Mouse (Mus musculus) liver, embryonic 12.5 days (tissue): ENCODE measurements around the gene Slc45a1. TPM values are rescaled to one million over a fixed set of nuclear protein-coding genes. Genes with fewer than 3 reads are reported as not detected.

ENCODE experiments used
- ATAC-seq: fragments of 200-750 bp; cut with Nextera tagmentation; 2 replicates; pipeline ENCODE4 v1.8.0; 2017; ENCODE audit warnings: moderate number of reproducible peaks, mild to moderate bottlenecking, moderate library complexity
- H3K27ac ChIP-seq: fragments of 300-500 bp; sonication (generic); 2 replicates; pipeline ENCODE4 v1.5.1; 2016; ENCODE audit warnings: mild to moderate bottlenecking
- H3K27me3 ChIP-seq: fragments of 300-500 bp; sonication (generic); replicated peaks from 2 replicates; pipeline ENCODE4 v1.6.1; 2016; ENCODE audit warnings: mild to moderate bottlenecking, moderate library complexity
- H3K36me3 ChIP-seq: fragments of 300-500 bp; sonication (generic); 2 replicates; pipeline ENCODE4 v1.6.1; 2016; ENCODE audit warnings: mild to moderate bottlenecking, moderate library complexity
- H3K4me1 ChIP-seq: fragments of 300-500 bp; sonication (generic); 2 replicates; pipeline ENCODE4 v1.6.1; 2016
- H3K4me2 ChIP-seq: fragments of 300-500 bp; sonication (generic); 2 replicates; pipeline ENCODE4 v1.6.1; 2016; ENCODE audit warnings: mild to moderate bottlenecking, moderate library complexity
- H3K4me3 ChIP-seq: fragments of 300-500 bp; sonication (generic); 2 replicates; pipeline ENCODE4 v1.5.1; 2016; ENCODE audit warnings: mild to moderate bottlenecking, moderate library complexity
- H3K9ac ChIP-seq: fragments of 300-500 bp; sonication (generic); 2 replicates; pipeline ENCODE4 v1.6.1; 2016; ENCODE audit warnings: mild to moderate bottlenecking, moderate library complexity
- H3K9me3 ChIP-seq: fragments of 300-500 bp; sonication (generic); replicated peaks from 2 replicates; pipeline ENCODE4 v1.6.1; 2016; ENCODE audit warnings: mild to moderate bottlenecking, moderate library complexity
- WGBS: fragments of 180-500 bp; shearing (Covaris S2); methylation state at CpG from one replicate; pipeline ENCODE4 v1.1.7; 2016; ENCODE audit not compliant: insufficient replicate concordance; 5-methylcytosine and 5-hydroxymethylcytosine counted together
- polyA plus RNA-seq: library from polyadenylated mRNA; unstranded; fragments of >200 nt; fragmentation: Nextera tagmentation; extraction: Ambion mirVana; gene quantifications from 2 replicates; pipeline ENCODE4 v1.2.1, GENCODE M21; 2016

Slc45a1 gene
- polyA plus RNA-seq, 1 experiment from 2014 or later, result not detected

DNA sequence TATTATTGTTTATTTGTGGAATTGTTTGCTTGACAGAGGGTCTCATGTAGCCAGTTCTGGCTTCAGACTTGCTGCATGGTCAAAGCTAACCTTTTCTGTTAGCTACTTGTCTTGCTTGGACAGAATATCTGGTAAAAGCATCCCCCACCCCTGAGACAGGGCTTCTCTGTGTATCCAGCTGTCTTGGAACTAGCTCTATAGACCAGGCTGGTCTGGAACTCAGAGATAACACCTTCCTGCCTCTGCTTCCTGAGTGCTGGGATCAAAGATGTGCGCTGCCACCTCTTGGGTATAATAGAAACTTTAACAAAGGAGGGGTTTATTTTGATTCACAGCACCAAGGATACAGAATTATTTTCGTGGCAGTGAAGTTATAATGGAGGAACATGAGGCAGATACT lies 66.2 kb downstream of the Slc45a1 start:
- H3K4me1 ChIP-seq, result peaks cover 88% of the 10 kb centered on the region
- peak; percentile 77 for ATAC-seq

DNA sequence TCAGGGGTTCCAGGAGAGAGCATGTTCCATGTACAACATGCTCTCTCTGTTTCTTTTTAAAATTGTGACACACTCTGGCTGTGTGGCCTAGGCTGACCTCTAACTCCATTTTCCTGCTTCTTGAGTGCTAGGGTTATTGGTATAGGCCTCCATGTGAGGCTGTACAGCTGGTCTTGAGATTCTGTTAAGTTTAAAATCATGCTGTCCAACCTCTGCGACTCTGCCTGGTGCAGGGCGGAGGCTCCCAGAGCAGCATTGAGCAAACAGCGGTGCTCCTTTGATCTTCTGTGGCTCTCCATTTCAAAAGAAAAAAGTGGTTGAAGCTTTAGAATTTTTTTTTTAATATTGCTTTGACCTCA lies 68.2 kb downstream of the Slc45a1 start:
- Histone ChIP-seq H3K4me1 (peaks cover 69% of the 10 kb centered on the region), H3K9me3 (no peaks in the 10 kb centered on the region), H3K27ac (peak overlapping the region; percentile 61), H3K27me3 (no peaks in the 10 kb centered on the region), H3K9ac (0 out of 2 replicates have a peak overlapping the region, but pooled peaks have one; percentile 25), H3K4me2 (peak overlapping the region; percentile 37), H3K36me3 (peaks cover 7% of the 10 kb centered on the region; the same call in 1 of the 2 replicates), H3K4me3 (no peak overlapping the region)
- WGBS, result 60% methylated on average over 3 of the region's 3 CpGs
- ATAC-seq, result no peak

More for the DNA sequence above, 66.2 kb downstream of the Slc45a1 start:
- Histone ChIP-seq H3K27me3 (no peaks in the 10 kb centered on the region), H3K9ac (no peak overlapping the region), H3K36me3 (peaks cover 6% of the 10 kb centered on the region; the same call in 1 of the 2 replicates), H3K4me2 (peak overlapping the region; percentile 19), H3K27ac (peak overlapping the region; percentile 64; the same call in 1 of the 2 replicates), H3K4me3 (no peak overlapping the region), H3K9me3 (no peaks in the 10 kb centered on the region)
- WGBS, result 31% methylated on average over 2 of the region's 2 CpGs

DNA sequence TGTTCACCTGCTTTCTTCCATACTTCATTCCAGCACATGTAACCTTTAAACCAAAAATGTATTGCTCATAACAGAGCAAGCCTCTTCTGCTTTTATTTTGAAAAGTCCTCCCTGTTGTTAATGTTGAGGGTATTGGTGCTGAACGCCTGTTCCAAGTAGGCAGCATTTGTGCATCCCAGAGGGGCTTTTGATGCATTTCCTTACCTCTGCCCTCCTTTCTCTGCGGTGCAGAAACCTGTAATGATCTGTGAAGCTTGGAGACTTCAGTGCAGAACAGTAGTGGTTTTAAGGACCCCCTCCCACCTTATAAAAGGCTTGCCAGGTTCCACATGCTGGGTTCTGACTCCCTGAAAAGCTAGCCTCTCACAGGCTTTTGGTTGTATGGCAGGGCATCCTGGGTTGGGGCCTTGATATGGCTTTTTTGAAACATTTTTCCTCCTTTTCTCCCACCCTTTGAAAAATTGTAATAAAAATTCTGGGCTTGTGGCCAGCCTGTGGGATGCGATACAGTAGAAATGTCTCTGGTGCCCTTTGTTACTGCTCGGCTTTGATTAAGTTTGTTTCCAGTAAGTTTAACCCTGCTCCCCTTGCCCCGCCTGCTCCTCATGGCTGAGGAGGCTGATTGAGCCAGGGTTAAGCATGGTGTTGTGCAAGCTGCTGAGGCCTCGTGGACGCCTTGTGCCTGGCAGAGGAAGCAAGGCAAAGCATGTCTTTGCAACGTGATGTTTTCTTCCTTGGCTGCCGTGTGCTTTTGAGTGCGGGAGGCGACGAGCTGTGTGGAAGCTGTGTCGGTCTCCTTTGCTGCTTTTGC lies 68.8 kb downstream of the Slc45a1 start:
- Histone ChIP-seq H3K9ac (0 out of 2 replicates have a peak overlapping the region, but pooled peaks have one; percentile 25), H3K27ac (peak overlapping the region; percentile 61), H3K9me3 (no peaks in the 10 kb centered on the region), H3K27me3 (no peaks in the 10 kb centered on the region), H3K4me2 (peak overlapping the region; percentile 37), H3K4me3 (no peak overlapping the region), H3K4me1 (peaks cover 65% of the 10 kb centered on the region), H3K36me3 (peaks cover 7% of the 10 kb centered on the region; the same call in 1 of the 2 replicates)
- WGBS, result 52% methylated on average over 13 of the region's 13 CpGs
- 0 out of 2 replicates have a peak, but pooled peaks have one; percentile 17 for ATAC-seq

DNA sequence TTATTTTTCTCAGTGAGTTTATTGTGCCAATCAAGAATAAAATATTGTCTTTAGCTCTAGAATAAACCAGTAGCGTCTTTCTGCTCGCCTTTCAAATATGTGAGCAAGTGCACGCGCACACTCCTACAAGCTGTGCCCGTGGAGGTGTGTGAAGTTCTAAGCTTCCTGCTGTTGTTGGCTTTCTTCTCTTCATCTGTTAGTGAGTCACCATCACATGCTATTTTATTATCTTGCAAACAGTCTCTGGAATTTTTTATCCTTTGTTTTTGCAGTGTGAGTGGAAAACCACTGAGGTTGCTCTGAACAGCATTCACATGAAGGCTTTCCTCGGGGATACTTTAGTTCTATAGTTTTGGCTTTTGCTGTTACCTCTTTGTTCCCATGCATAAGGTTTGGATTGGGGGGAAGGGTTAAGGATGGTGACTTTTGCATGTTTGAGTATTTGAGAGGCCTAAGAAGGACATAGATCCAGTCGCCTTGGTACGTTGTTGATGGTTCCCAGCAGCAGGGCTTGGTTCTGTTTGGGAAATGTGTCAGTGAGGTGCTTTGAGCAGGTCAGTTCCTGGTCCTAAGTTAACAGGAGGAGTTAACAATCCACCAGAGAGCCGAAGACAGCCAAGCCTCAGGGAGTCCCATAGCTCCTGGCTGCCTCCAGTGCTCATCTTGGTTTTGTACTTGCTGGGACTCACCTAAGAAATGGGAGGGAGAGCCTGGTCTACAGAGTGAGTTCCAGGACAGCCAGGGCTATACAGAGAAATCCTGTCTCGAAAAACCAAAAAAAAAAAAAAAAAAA lies 69.8 kb downstream of the Slc45a1 start:
- Histone ChIP-seq H3K27ac (no peak overlapping the region), H3K9ac (no peak overlapping the region), H3K9me3 (no peaks in the 10 kb centered on the region), H3K36me3 (peaks cover 7% of the 10 kb centered on the region; the same call in 1 of the 2 replicates), H3K4me2 (no peak overlapping the region), H3K27me3 (no peaks in the 10 kb centered on the region), H3K4me3 (no peak overlapping the region), H3K4me1 (peaks cover 54% of the 10 kb centered on the region)
- WGBS, result 76% methylated on average over 10 of the region's 10 CpGs
- no peak for ATAC-seq

Other genes with a start within 250 kb of the Slc45a1 start
- 14.7 and 14.9 TPM in 2 replicates for gene Errfi1, start 201.7 kb upstream of the Slc45a1 start, polyA plus RNA-seq